Mouse (Mus musculus): ENCODE data around the gene E330017A01Rik.

The E330017A01Rik gene

DNA sequence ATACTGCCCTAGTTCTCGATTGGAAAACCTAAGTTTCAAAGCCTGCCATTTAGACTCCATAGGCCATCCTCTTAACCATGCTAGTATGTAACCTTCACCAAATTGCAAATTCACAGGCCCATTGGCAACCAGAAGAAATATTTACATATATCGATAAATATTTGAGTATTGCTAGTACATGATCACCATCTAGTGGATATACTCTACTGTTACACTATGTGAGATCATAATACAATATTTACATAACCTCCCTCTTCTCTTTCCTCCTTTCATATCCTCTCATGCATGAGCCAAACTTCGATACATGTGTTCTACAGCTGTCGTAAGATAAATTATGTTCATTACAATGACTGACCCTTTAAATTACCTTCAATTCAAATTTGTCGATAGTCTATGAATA lies 24.5 kb upstream of the E330017A01Rik start:
- DNase-seq (ENCODE audit: inconsistent age in 2 of 2, low spot score in 1 of 2): no peak

DNA sequence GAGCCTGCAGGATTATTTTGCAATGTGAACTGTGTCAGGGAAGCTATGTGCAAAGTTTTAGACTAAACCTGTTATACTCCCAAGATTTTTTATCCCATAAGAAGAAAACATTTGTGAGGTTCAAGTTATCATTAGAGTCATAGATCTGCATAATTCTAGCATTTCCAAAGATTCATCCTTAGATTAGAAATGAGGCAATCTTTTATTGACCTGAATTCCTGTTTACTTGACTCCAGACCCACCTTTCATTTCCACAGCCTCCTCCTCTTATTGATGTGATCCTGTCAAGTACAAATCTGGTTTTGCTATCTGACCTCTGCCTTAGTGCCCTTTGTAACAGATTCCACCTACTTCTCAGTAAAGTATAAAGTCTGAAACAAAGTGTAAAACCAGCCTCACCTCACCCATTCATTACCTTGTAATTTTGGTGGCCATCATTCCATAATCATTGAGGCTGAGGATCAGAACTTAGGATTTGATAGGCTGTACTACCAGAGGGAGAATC lies 23.8 kb upstream of the E330017A01Rik start:
- no peak for DNase-seq (ENCODE audit: inconsistent age in 2 of 2, low spot score in 1 of 2)

DNA sequence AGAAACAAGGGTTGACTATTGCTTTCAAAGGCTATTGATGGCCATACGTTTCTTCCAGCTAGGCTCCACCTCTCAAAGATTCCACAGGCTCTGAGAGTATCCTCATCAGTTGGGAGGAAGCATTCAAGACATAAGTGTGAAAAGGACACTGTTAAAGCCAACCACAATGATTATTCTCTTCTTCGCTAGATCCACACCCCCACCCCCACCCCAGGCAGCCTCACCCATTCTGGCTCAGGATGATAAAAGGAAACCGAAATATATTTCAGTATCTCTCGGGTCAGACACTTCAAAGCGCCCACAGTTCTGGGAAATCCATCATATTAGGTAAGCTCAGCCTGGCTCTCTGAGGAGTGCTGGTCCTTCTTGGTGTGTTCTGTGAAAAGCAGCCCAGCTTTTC lies 23.3 kb upstream of the E330017A01Rik start:
- no peak for DNase-seq (ENCODE audit: inconsistent age in 2 of 2, low spot score in 1 of 2)

DNA sequence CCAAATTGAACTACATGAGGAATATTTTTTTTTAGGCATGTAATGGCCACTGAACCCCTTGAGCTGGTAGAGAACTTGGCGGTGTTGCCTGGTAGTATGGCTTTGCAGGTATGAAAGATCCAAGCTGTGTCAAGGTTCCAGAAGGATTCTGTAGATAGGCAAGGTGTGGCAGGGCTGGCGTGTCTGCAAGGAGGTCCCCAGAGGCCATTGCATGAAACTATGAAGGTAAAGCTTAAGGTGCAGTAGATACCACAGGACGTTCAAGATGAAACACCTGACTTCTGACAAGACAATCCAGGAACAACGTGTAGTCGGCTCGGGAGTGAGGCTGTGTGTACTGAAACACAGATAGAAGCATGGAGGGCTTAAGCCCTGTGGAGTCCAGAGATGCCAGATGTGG lies 20.1 kb upstream of the E330017A01Rik start:
- no peak for DNase-seq (ENCODE audit: inconsistent age in 2 of 2, low spot score in 1 of 2)

DNA sequence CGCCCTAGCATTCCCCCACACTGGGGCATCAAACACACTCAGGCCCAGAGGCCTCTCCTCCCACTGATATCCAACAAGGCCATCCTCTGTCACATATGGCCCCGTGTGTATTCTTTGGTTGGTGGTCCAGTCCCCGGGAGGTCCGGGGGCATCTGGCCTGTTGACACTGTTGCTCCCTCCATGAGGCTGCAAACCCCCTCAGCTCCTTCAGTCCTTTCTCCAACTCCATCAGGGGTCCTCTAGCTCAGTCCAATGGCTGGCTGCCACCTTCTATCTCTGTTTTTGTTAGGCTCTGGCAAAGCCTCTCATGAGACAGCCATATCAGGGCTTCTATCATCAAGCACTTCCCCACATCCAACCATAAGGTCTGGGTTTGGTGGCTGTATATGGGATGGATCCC lies 18.0 kb upstream of the E330017A01Rik start:
- DNase-seq (ENCODE audit: inconsistent age in 2 of 2, low spot score in 1 of 2): no peak

DNA sequence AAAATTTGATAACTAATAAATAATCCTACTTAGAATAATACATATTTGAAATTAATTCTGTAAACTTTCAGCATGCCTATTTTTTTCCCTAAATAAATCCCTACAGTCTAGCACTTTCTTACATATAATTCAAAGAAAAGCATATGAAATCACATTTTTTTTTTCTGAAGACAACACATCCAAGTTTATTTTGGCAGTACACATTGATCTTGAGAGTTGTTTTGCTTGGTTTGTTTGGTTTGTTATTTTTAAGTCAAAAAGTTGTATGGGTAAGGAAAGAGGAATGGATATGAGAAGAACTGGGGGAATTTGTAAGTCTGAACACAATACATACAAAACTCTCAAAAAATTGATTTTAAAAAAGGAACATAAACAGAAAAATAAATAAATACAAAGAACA lies 17.2 kb upstream of the E330017A01Rik start:
- DNase-seq (ENCODE audit: inconsistent age in 2 of 2, low spot score in 1 of 2): no peak

DNA sequence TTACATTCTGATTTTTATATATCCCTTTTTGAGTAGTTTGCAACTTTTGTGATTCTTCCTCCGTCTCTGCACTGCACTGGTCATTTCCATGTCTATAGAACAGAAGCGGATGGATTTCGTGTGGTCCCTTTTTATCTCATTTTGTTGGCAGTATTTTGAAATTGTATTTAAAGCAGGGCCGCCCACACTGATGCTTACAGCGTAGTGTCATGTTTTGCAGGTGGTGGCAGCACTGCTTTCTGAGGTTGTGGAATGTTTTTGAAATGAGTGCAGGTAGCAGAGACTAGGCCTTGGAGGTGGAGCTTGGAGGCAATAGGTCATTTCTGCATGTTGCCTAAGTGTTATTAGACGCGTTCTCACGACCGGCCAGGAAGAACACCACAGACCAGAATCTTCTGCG lies 11.4 kb upstream of the E330017A01Rik start:
- DNase-seq (ENCODE audit: inconsistent age in 2 of 2, low spot score in 1 of 2): no peak

DNA sequence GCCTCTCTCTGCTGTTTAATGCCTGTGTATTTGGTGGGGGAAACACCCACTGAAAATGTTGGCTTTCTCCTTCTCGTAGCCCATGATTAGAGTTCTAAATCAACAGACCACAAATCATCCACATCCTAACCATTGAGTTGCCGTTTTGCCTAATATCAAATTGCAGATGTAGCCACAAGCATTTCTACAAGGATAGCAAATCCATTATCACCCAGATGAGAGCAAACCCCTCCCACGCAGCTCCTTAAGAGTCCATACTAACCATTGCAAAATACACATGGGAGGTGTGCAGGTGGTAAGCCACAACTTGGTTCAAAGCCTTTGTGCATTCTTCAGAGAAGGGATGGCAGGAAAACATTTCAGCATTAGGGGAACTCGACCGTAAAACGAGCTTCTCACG lies 523 bp downstream of the E330017A01Rik start:
- no peak for DNase-seq (ENCODE audit: inconsistent age in 2 of 2, low spot score in 1 of 2)

DNA sequence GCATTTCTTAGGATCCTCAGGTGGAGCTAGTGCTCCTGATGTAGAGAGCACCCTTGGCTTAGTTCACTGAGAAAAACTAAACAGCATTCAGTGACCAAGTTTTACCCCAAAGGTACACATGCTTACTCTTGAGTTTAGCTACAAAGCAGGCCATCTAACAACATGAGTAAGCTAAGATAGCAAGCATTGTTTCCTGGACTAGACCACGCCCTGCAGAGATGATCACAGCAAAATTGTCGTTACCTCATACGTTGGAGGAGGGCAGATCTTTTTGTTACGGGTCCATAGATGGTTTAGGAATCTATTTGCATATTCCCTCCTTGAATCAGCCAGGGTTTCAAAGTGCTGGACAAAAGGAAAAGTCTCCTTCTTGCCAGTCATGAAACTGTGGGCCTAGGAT lies 1.1 kb downstream of the E330017A01Rik start:
- peak in 1 of 2 experiments; percentile 10 for DNase-seq (ENCODE audit: inconsistent age in 2 of 2, low spot score in 1 of 2)

DNA sequence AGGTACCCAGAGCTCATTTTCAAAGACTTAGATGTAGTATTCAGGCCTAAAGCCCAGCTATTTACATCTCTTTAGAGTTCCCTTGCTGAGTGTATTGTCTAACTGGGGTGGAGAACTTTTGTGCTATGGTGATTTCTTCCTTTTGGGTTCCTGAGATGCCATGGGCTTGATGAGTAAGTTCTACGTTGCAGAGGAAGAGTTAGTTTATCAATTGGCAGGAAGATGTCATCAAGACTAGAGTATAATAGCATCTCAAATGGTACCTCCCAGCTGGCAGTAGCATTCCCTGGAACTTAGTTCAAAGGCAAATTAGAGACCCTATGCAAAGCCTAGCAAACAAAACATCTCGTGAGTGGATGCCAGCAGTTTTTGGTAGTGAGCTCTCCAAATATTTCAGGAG lies 2.7 kb downstream of the E330017A01Rik start:
- DNase-seq (ENCODE audit: inconsistent age in 2 of 2, low spot score in 1 of 2): peak in 1 of 2 experiments; percentile 11

DNA sequence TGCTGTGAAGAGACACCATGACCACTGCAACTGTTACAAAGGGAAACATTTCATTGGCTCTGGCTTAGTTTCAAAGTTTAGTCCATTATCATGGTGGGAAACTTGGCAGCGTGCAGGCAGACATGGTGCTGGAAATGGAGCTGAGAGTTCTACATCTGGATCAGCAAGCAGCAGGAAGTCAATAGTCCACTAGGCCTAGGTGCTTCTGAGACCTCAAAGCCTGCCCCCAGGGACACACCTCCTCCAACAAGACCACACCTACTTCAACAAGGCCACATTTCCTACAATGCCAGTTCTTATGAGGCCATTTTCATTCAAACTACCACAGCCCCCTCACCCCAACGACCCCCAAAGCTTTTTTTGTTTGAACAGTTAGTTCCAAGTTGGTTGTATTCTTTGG lies 8.8 kb downstream of the E330017A01Rik start:
- no peak for DNase-seq (ENCODE audit: inconsistent age in 2 of 2, low spot score in 1 of 2)

DNA sequence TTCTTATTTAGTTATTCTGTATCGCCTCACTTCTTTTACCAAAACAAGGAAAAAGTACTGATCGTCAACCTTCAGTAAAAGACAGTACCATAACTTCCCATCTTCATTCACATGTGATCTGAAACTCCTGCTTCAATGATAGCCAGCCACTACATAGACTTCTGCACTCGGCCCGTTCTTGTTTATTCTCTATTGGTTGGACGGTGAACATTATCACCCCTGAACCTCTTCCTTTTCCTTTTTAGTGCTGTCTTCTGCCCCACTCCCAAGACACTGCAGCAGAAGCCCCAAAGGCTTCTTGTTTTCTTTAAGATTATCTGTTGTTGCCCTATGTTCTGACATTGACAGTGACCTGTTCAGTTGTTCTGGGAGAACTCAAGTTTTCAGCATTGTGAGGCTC lies 9.6 kb downstream of the E330017A01Rik start:
- no peak for DNase-seq (ENCODE audit: inconsistent age in 2 of 2, low spot score in 1 of 2)

DNA sequence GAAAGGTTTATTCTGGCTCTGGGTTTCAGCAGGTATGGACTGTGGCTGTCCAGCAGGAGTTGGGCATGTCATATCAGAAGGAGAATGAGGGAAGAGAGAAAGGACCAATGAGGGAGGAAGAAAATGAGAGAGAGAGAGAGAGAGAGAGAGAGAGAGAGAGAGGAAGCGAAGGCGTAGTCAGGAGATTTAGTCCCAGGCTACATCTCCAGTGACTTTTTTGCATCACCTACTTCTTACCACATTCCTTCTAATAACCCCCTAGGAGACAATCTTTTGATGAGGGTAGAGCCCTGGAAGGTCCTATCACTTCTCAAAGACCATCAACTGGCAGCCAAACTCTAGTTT lies 10.2 kb downstream of the E330017A01Rik start:
- no peak for DNase-seq (ENCODE audit: inconsistent age in 2 of 2, low spot score in 1 of 2)

DNA sequence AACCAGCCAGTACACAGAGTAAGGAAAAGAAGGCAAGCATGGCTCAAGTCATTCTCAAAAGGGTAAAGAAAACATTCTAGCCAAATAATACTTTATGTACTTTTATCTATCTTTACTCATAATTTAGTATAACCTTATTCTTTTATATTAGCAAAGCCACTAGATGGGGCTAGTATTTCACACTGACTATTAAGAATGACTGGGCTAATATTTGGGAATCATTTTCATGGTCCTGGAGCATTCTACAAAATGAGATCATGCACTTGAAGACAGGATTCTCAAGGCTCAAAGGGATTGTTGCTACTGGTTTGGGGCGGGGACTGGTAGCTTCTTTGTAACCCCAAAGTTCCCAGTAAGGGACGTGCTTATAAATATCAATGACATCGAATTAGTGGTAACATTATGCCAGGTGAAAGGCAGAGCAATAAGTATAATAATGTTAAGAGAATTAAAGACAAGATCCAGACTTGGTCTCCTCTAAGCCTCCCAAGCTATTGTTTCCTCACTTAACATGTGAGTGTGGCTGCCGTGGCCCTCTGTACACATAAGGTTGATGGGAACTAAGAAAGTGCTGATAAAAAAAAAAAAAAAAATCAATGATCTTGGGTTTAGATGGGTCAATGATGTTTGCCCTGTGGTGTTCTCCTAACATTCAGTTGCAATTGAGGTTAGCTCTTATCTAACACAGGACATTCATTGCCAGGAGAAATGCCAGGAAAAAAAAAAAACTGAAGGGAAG lies 10.8 kb downstream of the E330017A01Rik start:
- DNase-seq (ENCODE audit: inconsistent age in 2 of 2, low spot score in 1 of 2): peak in 1 of 2 experiments; percentile 38

DNA sequence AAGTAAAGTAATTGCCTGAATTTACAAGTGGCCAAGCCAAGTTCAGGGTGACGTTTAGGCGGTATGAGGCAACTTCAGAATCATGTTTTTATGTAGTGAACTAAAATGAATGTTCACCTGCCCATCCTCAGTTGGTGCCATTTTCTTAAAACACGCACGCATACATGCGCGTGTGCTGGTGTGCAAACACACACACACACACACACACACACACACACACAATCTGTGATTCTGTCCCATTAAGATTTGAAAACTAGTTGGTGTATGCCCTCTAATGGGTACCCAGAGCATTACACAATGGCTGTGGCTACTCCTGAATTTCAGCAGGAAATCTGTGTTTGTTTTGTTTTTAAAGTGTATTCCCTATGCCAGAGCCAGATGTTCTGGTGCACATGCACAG lies 14.6 kb downstream of the E330017A01Rik start:
- DNase-seq (ENCODE audit: inconsistent age in 2 of 2, low spot score in 1 of 2): peak; percentile 21 to 75

DNA sequence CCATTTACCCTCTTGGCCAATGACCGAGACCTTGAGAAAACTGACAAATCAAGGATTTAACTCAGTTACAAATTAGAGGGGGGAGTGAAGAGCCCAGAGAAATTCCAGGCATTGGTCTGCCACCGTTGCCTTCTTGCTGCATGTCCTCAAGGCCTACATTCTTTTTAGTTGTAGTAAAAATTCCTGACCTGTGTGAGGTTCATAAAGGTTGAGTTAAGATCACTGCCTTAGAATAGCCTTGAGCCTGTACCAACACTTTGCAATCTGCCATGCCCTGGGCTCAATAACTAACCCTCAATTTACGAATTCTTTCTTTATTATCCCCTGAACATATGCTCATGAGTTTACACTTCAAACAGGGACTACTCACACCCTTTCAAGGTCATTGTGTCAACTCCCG lies 15.4 kb downstream of the E330017A01Rik start:
- DNase-seq (ENCODE audit: inconsistent age in 2 of 2, low spot score in 1 of 2): peak in 1 of 2 experiments; percentile 44

DNA sequence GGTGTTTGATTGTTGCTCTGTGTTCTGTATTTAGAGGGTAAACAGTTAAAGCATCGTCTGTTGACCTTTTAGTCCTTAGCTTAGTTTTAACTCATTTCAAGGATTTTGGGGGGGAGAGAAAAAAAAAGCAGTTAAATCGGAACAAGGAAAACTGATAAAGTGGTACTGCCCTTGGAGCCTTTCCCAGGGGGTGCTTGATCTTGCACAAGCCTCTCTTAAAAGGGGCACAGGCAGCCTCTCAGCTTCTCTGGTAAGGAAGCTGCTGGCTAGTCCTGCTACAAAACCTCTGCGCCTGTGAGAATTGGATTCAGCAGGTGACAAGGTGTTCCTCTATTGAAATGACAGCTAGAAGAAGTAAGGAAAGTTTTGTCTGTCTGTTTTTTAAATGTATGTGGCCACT lies 16.2 kb downstream of the E330017A01Rik start:
- DNase-seq (ENCODE audit: inconsistent age in 2 of 2, low spot score in 1 of 2): peak in 1 of 2 experiments; percentile 24

DNA sequence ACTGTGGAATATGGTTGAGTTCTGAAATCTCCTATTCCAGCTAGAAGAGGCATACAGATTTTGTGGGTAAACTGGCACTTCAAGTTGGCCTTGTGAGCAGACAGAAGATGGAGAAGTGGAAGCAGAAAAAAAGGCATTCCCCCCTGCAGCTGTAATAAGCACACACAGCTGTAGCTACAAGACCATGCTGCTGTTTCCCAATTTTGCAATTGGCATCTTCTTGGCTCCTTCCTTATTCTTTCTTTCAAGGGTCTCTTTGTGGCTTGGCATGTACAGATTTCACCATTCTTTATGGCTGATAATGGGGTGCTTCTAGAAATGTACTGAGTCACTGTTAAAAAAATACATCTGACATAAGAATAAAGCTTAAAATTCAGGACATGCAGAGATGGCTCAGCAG lies 21.2 kb downstream of the E330017A01Rik start:
- no peak for DNase-seq (ENCODE audit: inconsistent age in 2 of 2, low spot score in 1 of 2)

DNA sequence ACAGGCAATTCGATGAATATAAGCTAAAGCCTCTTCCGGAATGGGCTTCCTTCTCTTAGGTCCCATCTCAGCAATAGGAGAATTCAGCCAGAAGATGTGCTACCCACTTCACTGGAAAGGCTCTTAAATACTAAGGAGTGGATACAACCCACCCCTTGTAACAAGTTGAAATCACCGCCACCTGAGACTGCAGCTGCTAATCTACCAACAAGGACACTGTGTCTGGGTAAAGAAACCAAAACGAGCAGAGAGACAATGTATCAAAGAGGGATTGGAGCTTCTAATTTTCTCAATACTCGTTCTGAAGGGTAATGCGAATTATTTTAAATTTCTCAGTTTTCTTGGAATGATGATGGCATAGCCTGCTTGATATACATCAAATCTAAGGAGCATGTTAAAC lies 21.7 kb downstream of the E330017A01Rik start, which contains the start of gene Gm813:
Gene Gm813, minus strand, starts transcription at position 101 of the 400 bp plus-strand sequence.
- DNase-seq (ENCODE audit: inconsistent age in 2 of 2, low spot score in 1 of 2): no peak

DNA sequence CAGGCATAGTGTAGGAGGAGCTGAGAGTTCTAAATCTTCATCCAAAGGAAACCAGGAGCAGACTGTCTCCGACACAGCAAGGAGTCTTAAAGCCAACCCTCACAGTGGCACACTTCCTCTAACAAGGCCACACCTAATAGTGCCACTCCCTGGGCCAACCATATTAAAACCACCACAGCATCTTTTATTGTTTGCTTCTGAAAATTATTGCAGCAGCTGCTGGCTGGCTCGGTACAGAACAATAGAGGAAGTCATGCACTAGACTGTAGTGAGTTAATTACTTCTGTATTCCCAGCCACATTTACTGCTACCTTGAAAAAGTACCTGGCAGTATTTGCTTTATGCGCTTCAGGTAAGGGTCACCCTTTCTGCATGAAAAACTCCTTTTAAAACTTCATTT lies 25.6 kb downstream of the E330017A01Rik start:
- no peak for DNase-seq (ENCODE audit: inconsistent age in 2 of 2, low spot score in 1 of 2)

DNA sequence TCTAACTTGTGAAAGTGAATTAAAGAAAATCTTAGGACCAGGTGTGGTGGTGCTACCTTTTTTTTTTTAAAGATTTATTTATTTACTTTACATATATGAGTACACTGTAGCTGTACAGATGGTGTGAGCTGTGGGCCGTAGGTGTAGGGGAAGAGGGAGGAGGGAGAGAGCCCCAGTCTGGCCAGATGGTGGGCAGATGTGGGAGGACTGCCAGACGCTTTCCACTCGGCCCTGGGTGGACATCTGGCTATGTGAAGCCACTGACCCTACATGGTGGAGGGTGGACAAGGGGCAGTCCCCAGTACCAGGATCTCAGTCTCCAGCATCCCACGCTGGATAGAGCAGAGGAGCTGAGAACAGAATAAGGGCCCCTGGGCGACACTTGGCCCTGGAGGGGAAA lies 31.4 kb downstream of the E330017A01Rik start:
- no peak for DNase-seq (ENCODE audit: inconsistent age in 2 of 2, low spot score in 1 of 2)

DNA sequence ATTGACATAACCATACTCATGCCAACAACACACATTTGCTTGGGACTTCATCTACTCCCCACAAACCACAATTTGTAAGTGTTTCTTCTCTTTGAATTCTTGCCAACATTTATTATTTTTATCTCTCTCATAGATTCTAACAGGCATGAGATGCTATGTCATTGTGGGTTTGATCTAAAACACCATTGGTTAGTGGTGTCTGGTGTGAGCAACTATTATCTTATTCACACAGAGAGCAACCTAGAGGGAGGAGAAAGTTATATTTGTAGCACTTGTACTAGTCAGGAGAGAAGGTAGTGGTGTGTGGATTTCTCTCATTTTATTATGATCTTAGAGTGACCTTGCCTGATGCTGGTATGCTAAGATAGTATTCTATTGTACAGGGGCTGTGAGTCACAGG lies 33.9 kb downstream of the E330017A01Rik start:
- DNase-seq (ENCODE audit: inconsistent age in 2 of 2, low spot score in 1 of 2): no peak

DNA sequence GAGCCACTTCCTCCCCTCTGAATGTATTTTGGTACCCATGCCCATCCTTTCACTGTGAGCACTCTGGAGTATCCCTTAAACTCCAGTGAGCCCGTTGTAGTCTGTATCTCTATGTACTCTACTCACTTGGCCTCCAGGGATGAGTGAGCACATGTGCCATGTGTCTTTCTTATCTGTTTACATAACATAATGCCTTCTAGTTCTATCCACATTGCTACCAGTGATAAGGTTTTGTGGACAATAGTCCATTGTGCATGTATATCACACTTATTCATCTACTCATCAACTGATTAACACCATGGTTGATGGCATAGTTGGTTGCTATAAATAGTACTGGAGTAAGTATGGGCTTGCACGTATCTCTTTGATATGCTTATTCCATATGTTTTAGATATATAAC lies 34.7 kb downstream of the E330017A01Rik start:
- DNase-seq (ENCODE audit: inconsistent age in 2 of 2, low spot score in 1 of 2): no peak
